Mouse (Mus musculus) macrophage (primary cell): Measurements from ENCODE around the gene Enpp3. TPM values are rescaled to one million over a fixed set of nuclear protein-coding genes. Genes with fewer than 3 reads are reported as not detected.
"Not testable (repeated sequence)": the region's sequence is repeated elsewhere in the genome, so short reads cannot be mapped to it uniquely, and the experiment has no call there.

Experiments
- H3K27ac ChIP-seq: fragments of 350-480 bp; formaldehyde crosslinking; 2 replicates; pipeline ENCODE4 v1.9.0; 2021
- H3K36me3 ChIP-seq: fragments of 350-480 bp; formaldehyde crosslinking; 2 replicates; pipeline ENCODE4 v1.9.0; 2021; ENCODE audit errors: inconsistent target
- H3K4me3 ChIP-seq: fragments of 350-480 bp; formaldehyde crosslinking; 2 replicates; pipeline ENCODE4 v1.9.0; 2021; ENCODE audit errors: inconsistent target
- H3K79me2 ChIP-seq: fragments of 350-480 bp; formaldehyde crosslinking; 2 replicates; pipeline ENCODE4 v1.9.0; 2021; ENCODE audit errors: inconsistent target
- WGBS: methylation state at CpG from one replicate; pipeline ENCODE4 v1.1.7; 2026; ENCODE audit warnings: inconsistent platforms; ENCODE audit not compliant: missing documents; 5-methylcytosine and 5-hydroxymethylcytosine counted together
- polyA plus RNA-seq: library from polyadenylated mRNA; stranded (reverse); fragments of 250-400 nt; gene quantifications from 3 replicates; pipeline ENCODE4 v1.2.4, GENCODE M21; 2018; ENCODE audit warnings: inconsistent platforms

Enpp3 gene
- polyA plus RNA-seq, 1 experiment from 2014 or later, result not detected

DNA sequence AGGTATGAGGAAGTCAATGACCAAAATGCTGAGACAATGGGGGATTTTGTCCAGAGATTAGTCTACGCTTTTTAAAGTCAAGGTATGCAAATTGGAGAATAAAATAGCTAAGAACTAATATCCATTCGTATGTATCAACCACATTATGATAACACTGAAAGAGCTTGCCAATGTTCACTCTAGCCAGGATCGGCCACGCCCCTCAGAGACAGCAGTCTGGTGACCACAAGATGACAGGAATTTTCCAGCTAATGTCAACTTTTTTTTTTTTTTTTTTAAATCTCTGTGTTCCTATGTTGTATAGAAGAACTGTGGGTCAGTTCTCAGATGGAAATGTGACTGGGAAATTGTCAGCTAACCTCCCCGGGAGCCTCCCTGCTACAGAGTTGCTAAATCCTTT is 12.2 kb downstream of the Enpp3 start:
- no peaks in the 10 kb centered on the region for H3K79me2 ChIP-seq
- WGBS, result 91% methylated on average over 5 of the region's 5 CpGs
- no peaks in the 10 kb centered on the region for H3K36me3 ChIP-seq
- H3K27ac ChIP-seq, result no peak overlapping the region
- no peak overlapping the region for H3K4me3 ChIP-seq

DNA sequence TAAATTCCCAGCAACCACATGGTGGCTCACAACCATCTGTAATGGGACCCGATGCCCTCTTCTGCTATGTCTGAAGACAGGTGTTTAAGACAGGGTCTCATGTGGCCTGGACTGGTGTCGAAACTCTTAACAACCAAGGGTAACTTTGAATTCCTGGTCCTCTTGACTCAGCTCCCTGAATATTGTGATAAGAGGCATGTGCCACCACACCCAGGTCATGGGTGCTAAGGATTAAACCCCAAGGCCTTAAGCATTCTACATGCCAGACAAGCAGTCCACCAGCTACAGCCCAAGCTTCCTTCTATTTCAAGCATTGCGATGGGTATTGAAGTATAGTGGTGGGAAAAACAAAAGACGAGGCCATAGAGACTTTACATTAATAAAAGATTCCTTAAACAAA is 14.5 kb downstream of the Enpp3 start:
- 92% methylated on average over 4 of the region's 4 CpGs for WGBS
- H3K4me3 ChIP-seq, result no peak overlapping the region
- H3K36me3 ChIP-seq, result no peaks in the 10 kb centered on the region
- no peak overlapping the region for H3K27ac ChIP-seq
- no peaks in the 10 kb centered on the region for H3K79me2 ChIP-seq

DNA sequence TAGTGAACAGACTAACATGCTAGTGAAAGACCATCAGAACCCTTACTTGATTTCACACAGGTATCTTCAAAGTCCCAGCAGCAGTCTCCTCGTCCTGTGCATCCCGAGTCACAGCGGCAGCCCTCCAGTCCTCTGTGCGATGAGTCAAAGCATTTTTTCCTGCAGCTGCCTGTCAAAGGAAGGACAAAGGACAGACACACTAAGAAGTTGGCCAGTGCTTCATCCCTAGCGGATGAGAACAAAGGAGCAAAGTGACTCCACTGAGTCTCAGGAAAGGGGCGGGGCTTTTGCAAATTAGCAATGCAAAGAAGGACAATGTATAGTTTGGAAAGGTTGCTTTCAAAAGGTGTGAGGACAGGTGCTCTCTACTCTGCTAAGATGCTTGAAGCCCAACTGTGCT is 16.5 kb downstream of the Enpp3 start:
- WGBS, result 84% methylated on average over 6 of the region's 6 CpGs
- Histone ChIP-seq H3K79me2 (no peaks in the 10 kb centered on the region), H3K27ac (no peak overlapping the region), H3K4me3 (no peak overlapping the region), H3K36me3 (no peaks in the 10 kb centered on the region)

DNA sequence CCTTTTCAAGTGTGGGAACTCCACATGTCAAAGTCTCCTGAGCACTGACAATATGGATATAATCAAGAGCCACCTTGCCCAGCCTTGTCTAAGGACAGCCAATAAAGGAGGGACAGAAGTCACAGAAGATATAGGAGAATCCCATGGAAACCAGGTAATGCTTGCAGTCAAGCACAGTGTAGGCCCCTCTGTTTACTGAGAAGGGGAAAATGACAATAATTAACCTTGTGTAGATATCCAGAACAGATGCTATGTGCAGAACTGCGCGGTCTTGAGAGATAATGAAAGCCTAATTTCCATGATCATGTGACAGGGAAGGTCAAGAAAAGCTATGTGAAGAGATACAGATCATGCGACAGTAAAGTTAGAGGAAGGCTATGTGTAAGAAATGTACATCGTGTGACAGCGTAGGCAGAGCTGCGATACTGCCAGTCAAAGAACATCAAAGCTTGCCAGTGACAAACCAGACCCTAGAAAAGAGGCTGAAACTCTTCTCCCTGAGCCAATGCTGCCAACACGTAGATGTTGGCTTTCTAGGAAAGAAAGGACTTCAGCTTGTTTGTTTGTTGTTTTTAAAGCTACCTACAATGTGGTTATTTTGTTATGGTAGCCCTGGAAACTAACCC is 17.1 kb downstream of the Enpp3 start:
- H3K79me2 ChIP-seq, result no peaks in the 10 kb centered on the region
- no peak overlapping the region for H3K27ac ChIP-seq
- H3K36me3 ChIP-seq, result no peaks in the 10 kb centered on the region
- H3K4me3 ChIP-seq, result no peak overlapping the region
- WGBS, result 94% methylated on average over 6 of the region's 7 CpGs

DNA sequence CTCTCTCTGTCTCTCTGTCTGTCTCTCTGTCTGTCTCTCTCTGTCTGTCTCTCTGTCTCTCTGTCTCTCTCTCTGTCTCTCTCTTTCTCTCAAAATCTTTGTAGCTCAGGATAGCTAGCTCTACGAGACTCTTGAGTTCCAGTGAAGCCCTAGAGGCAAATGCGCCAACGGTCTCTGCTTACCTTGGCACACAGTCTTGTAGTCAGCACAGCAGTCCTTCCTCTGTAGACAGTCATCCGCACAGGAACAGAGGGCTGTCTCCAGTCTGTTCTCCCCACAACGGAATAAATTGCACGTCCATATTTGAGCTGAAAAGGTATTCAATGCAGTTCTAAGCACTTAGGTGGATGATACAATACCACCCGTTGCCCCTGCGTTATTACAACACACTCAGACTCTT is 18.0 kb downstream of the Enpp3 start:
- no peak overlapping the region for H3K4me3 ChIP-seq

DNA sequence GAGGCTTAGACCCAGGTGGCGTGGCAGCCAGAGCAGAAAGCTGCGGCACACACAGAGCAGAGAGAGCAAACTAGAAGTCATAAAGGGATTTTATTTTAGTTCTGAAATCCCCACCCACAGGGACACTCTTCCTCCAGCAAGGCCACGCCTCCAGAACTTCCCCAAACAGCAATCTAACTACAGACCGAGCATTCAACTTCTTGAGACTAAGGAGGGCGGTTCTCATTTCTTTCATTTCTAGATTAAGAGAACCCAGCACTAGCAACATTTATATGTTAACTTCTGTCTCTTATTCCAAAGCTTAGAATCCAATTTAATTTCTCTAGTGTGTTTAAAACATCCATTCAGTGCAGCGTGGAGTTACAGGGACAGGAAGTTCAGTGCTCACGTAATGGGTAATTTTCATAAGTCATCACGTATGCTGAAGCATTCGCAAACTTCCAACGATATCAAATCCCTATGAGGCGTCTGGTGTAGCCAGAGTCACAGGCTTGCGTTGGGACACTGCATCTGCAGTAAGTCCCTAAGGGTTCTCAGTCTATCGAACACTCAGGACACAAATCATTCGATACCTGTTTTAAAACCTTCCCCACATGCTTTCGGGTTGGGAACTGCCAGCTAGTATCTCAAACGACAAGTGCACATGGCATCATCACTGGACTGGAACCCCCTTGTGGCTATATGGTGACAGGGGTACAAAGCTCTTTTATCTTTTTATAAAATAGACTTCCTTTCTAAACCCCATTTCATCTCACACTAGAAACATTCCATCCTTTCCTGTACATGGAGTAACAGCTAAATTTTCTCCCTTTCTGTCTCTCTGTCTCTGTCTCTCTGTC is 18.7 kb downstream of the Enpp3 start:
- no peaks in the 10 kb centered on the region for H3K79me2 ChIP-seq
- 0 out of 2 replicates have a peak overlapping the region, but pooled peaks have one; percentile 4 for H3K27ac ChIP-seq
- WGBS, result 11% methylated on average over 16 of the region's 16 CpGs
- peak overlapping the region; percentile 26; the same call in 1 of the 2 replicates for H3K4me3 ChIP-seq
- H3K36me3 ChIP-seq, result no peaks in the 10 kb centered on the region

More for the DNA sequence above, 18.0 kb downstream of the Enpp3 start:
- WGBS, result 93% methylated on average over 8 of the region's 8 CpGs
- Histone ChIP-seq H3K27ac (no peak overlapping the region), H3K36me3 (no peaks in the 10 kb centered on the region), H3K79me2 (no peaks in the 10 kb centered on the region)

DNA sequence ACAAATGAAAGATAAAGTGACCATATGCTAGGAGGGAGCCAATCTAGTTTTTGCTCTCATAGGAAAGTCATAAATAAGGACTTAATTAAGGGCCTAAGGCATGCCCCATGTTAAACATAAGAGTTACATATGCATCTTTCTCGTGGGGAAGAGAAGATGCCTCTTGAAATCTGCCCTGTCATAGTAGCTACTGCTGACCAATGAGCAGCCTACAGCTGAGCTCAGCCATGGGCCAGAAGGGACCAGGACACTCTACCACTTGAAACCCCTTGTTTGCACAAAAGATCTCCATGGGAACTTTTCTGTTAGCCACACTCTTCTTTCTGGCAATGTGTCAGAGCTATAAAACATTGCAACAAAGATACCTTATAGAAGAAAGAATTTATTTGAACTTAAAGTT is 19.4 kb downstream of the Enpp3 start:
- Histone ChIP-seq H3K79me2 (no peaks in the 10 kb centered on the region), H3K4me3 (peak overlapping the region; percentile 26; the same call in 1 of the 2 replicates), H3K36me3 (no peaks in the 10 kb centered on the region), H3K27ac (0 out of 2 replicates have a peak overlapping the region, but pooled peaks have one; percentile 4)
- 13% methylated on average over 1 of the region's 1 CpGs for WGBS

DNA sequence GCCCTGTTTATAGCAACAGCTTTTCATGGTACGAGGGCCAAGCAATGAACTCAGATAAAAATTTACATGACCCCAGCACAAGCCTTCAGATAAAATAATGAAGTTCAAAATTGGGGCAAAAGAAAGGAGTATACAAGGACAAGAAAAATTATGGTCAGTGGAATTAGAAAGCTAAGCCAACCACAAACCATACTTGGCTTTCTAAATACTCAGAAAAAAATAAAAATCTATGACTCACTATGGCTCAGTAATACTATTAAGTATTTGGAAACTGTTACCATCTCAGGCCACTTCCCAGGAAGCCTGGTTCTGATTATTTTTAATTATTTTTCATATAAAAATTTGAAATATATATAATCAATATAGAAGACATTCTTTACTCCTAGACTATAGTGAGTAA is 19.8 kb downstream of the Enpp3 start:
- no peaks in the 10 kb centered on the region for H3K36me3 ChIP-seq
- no peaks in the 10 kb centered on the region for H3K79me2 ChIP-seq
- 91% methylated on average over 1 of the region's 1 CpGs for WGBS
- H3K4me3 ChIP-seq, result no peak overlapping the region
- H3K27ac ChIP-seq, result no peak overlapping the region

DNA sequence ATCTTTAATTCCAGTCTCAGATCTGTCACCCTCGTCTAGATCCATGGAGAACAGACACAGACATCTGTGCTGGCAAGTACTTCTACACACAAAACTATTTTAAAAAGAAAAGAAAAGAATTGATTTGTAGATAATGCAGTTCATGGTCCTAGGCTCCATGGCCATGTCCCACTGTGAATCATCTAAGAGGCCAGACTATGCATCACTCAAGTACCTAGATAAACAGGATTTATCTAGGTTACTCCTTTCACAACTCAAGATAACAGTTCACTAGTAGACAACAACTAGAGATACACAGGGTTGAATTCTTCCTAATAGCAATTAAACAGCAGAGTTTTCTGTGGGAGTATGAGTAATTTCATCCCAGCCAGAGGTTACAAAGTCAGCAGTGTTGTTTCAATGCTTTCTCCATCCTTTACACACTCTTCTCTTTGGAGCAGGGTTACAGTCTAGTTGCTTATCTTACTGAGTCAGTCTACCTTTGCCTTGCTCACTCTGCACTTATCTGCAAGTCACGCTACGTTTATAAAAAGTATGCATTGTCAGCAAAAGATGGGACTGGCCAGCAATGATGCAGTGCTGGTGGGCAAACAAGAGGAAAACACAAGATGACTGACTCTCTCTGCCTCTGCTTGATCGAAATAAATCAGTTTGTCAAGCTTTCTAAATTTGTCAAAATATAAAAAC is 20.5 kb downstream of the Enpp3 start:
- Histone ChIP-seq H3K27ac (no peak overlapping the region), H3K4me3 (no peak overlapping the region), H3K79me2 (no peaks in the 10 kb centered on the region), H3K36me3 (no peaks in the 10 kb centered on the region)
- WGBS, result 95% methylated on average over 4 of the region's 4 CpGs

DNA sequence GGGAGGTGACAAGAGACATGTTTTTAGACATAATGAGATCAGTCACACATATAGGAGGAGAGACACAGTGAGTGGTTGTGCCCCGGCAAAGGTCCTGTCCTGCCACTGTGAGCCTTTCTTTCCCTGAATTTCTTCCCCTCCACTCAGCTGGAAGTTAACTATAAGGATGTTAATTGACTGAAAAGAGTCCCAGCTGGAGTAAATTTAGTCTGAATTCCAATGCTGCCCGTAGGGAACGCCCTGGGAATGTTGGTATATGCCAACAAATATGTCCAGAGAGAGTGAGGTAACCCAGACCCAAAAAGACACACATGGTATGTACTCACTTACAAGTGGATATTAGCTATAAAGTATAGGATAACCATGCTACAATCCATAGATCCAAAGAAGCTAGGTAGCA is 23.1 kb downstream of the Enpp3 start:
- no peak overlapping the region for H3K4me3 ChIP-seq
- H3K36me3 ChIP-seq, result no peaks in the 10 kb centered on the region
- H3K79me2 ChIP-seq, result no peaks in the 10 kb centered on the region
- WGBS, result 96% methylated on average over 3 of the region's 3 CpGs
- no peak overlapping the region for H3K27ac ChIP-seq

DNA sequence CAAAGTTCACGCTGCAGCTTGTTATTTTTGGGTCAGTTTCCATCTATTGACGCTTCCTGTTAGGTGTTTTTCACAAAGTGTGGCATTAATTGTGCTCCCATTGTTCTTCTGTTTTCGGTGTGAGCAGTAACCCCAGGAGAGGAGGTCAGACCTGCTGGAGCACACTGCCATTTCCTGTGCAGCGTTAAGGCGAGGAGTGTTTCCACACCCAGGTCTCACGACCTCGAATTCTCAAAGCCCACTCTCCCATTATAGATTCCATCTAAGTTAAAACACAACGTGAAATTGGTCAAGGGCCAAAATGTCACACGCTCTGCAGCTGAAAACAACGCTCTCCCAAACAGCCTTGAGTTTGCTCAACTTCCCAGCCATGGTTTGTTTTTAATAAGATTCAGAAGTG is 32.0 kb downstream of the Enpp3 start:
- no peaks in the 10 kb centered on the region for H3K79me2 ChIP-seq
- no peaks in the 10 kb centered on the region for H3K36me3 ChIP-seq
- no peak overlapping the region for H3K27ac ChIP-seq
- WGBS, result 51% methylated on average over 10 of the region's 10 CpGs
- H3K4me3 ChIP-seq, result no peak overlapping the region

DNA sequence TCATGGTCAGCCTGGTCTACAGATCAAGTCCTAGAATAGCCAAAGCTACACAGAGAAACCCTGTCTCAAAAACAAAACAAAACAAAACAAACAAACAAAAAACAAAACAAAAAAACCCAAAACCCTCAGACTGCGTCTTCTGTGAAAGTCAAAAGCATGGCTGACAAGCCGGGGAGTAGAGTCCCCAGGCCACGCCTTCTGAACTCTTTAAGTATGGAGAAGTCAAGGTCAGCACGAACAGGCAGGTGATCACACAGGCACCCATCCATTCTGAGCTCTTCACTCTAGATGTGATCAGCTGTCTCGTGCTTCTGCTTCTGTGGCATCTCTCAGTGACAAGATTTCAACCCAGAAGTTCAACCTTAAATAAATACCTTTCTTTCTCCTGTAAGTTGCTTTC is 35.9 kb downstream of the Enpp3 start:
- Histone ChIP-seq H3K27ac (no peak overlapping the region), H3K4me3 (no peak overlapping the region), H3K79me2 (no peaks in the 10 kb centered on the region), H3K36me3 (no peaks in the 10 kb centered on the region)
- WGBS, result 89% methylated on average over 5 of the region's 5 CpGs

DNA sequence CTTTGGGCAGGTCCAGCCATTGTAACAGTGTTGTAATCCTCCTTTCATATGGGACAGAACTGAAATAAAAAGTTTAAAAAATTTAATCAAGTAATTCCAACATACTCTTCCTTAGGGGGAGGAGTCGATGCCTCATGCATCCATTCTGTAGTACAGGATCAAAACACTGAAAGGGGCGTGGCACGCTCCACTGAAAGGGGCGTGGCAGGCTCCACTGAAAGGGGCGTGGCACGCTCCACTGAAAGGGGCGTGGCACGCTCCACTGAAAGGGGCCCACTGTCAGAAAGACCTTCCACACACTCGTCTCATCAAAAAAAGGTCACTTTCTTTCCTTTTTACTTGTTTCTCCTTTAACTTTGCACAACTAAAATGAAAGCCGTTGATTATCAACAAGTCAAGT is 36.7 kb downstream of the Enpp3 start:
- H3K79me2 ChIP-seq, result no peaks in the 10 kb centered on the region

DNA sequence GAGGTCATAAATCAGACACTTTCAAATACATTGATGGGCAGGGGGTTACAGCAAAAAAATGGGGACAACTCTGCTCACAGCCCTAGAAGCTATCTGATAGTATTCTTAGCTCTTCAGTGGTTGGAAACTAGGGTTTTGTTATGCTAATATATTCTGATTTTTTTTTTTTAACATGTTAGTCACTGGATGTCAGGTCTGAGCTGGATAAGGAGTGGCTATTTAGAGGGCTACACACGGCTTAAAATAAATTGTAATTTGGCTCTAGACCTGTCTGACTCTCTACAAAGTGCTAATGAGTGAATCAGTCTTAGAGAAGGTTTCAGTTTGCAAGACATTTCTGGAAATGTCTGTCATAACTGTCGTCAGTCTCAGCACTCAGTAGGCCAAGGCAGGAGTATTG is 37.5 kb downstream of the Enpp3 start:
- Histone ChIP-seq H3K27ac (no peak overlapping the region), H3K4me3 (no peak overlapping the region), H3K36me3 (no peaks in the 10 kb centered on the region), H3K79me2 (no peaks in the 10 kb centered on the region)
- 85% methylated on average over 2 of the region's 2 CpGs for WGBS

More for the DNA sequence above, 36.7 kb downstream of the Enpp3 start:
- Histone ChIP-seq H3K36me3 (no peaks in the 10 kb centered on the region), H3K27ac (no peak overlapping the region), H3K4me3 (no peak overlapping the region)
- 92% methylated on average over 10 of the region's 10 CpGs for whole genome bisulfite sequencing

DNA sequence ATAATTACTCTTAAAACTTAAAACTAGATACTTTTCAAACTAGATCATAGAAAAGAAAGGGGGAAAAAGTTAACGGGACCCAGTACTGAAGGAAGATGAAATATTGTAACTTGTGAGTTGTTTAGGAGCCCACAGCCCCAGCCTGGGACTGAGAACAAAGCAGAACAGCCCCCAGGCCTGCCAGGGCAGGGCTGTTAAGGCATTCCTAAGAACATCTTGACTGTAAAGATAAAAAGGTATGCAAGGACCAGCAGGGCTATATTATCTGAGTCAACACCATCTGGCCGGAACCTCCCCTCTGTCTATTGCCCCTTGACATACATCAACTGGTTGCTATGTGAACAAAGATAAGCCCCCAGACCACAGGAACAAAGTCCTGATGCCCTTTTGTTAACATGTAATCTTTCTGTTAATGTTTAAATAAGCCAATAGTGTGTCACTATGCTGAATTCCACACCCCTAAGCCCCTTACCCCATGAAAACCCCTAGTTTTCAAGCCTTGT is 39.8 kb downstream of the Enpp3 start:
- not testable (repeated sequence) for H3K27ac ChIP-seq
- 95% methylated on average over 2 of the region's 2 CpGs for WGBS

More for the DNA sequence above, 39.8 kb downstream of the Enpp3 start:
- not testable (repeated sequence) for H3K4me3 ChIP-seq, H3K36me3 ChIP-seq, H3K79me2 ChIP-seq
